Mouse (Mus musculus) hindbrain, embryonic 13.5 days (tissue): Measurements from ENCODE around the gene Chd5. TPM values are rescaled to one million over a fixed set of nuclear protein-coding genes. Genes with fewer than 3 reads are reported as not detected.
A peak's percentile ranks its signal among the peaks of the same experiment; 100 is the strongest.

Experiments
- ATAC-seq: fragments of 200-750 bp; cut with Nextera tagmentation; 2 replicates; pipeline ENCODE4 v1.8.0; 2017; ENCODE audit warnings: moderate TSS enrichment; ENCODE audit not compliant: low FRiP score
- H3K27ac ChIP-seq: fragments of 300-500 bp; sonication (generic); 2 replicates; pipeline ENCODE4 v1.5.1; 2015; ENCODE audit warnings: inconsistent platforms, mild to moderate bottlenecking, moderate library complexity
- H3K27me3 ChIP-seq: fragments of 300-500 bp; sonication (generic); 2 replicates; pipeline ENCODE4 v1.6.1; 2015; ENCODE audit warnings: mild to moderate bottlenecking, inconsistent platforms
- H3K36me3 ChIP-seq: fragments of 300-500 bp; sonication (generic); 2 replicates; pipeline ENCODE4 v1.6.1; 2015; ENCODE audit warnings: mild to moderate bottlenecking, inconsistent platforms
- H3K4me1 ChIP-seq: fragments of 300-500 bp; sonication (generic); replicated peaks from 2 replicates; pipeline ENCODE4 v1.6.1; 2015; ENCODE audit warnings: inconsistent platforms
- H3K4me2 ChIP-seq: fragments of 300-500 bp; sonication (generic); 2 replicates; pipeline ENCODE4 v1.6.1; 2015; ENCODE audit warnings: inconsistent platforms, mild to moderate bottlenecking, moderate library complexity
- H3K4me3 ChIP-seq: fragments of 300-500 bp; sonication (generic); 2 replicates; pipeline ENCODE4 v1.5.1; 2015; ENCODE audit warnings: mild to moderate bottlenecking, inconsistent platforms
- H3K9ac ChIP-seq: fragments of 300-500 bp; sonication (generic); 2 replicates; pipeline ENCODE4 v1.6.1; 2015; ENCODE audit warnings: mild to moderate bottlenecking, inconsistent platforms
- H3K9me3 ChIP-seq: fragments of 300-500 bp; sonication (generic); 2 replicates; pipeline ENCODE4 v1.6.1; 2016; ENCODE audit warnings: inconsistent platforms
- WGBS: fragments of 180-500 bp; shearing (Covaris S2); methylation state at CpG from one replicate; pipeline ENCODE4 v1.1.7; 2015; 5-methylcytosine and 5-hydroxymethylcytosine counted together
- polyA plus RNA-seq: library from polyadenylated mRNA; unstranded; fragments of >200 nt; fragmentation: Nextera tagmentation; extraction: Ambion mirVana; gene quantifications from 2 replicates; pipeline ENCODE4 v1.2.1, GENCODE M21; 2015

Gene Chd5
- polyA plus RNA-seq, 1 experiment from 2014 or later: 38.7 TPM

DNA sequence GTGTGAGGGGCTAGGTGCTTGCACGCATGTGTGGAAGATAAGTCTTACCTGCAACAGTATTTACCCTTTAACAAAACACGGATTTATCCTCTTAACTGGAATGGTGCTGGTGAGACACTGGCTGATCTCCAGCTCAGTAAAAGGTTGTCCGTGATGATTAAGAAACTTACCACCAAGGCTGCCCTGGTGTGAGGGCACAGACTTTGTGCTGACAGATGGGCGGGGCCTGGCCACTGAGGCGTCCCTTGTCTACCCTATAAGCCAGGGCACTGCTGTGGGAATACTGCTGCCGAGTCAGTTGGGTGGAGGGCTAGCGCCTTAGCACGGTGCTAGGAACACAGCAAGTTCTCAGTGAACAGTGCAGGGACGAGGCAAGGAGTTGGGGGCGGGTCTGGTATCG is 36.4 kb upstream of the Chd5 start:
- Histone ChIP-seq H3K9me3 (no peaks in the 10 kb centered on the region), H3K4me3 (no peak overlapping the region), H3K9ac (no peak overlapping the region), H3K27me3 (0 out of 2 replicates have a peak, but pooled peaks cover 13% of the 10 kb centered on the region), H3K27ac (no peak overlapping the region), H3K4me2 (no peak overlapping the region), H3K36me3 (peaks cover 55% of the 10 kb centered on the region), H3K4me1 (peaks cover 33% of the 10 kb centered on the region)
- 81% methylated on average over 11 of the region's 11 CpGs for WGBS
- no peak for ATAC-seq

DNA sequence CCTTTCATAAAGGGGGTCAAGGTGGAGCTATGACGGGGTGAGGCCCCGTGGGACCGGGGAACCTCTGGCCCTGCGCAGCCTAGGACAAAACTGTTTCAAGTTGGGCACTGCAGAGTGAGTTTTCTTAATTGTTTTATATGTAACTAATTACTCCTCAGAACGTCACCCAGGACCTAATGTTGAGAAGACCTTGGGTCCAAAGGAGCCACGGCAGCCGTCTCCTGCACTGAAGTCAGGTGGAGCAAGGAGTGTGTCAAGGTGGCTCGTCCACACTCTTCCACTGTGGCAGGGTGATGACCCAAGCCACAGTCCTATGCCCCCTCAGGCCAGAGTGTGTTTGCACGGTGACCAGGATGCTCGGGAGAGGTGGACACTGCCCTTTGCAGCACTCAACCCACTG is 35.3 kb upstream of the Chd5 start:
- Histone ChIP-seq H3K4me1 (peaks cover 28% of the 10 kb centered on the region), H3K4me3 (no peak overlapping the region), H3K36me3 (peaks cover 55% of the 10 kb centered on the region), H3K4me2 (no peak overlapping the region), H3K9ac (no peak overlapping the region), H3K27me3 (0 out of 2 replicates have a peak, but pooled peaks cover 17% of the 10 kb centered on the region), H3K27ac (no peak overlapping the region), H3K9me3 (no peaks in the 10 kb centered on the region)
- 93% methylated on average over 10 of the region's 10 CpGs for WGBS
- no peak for ATAC-seq

DNA sequence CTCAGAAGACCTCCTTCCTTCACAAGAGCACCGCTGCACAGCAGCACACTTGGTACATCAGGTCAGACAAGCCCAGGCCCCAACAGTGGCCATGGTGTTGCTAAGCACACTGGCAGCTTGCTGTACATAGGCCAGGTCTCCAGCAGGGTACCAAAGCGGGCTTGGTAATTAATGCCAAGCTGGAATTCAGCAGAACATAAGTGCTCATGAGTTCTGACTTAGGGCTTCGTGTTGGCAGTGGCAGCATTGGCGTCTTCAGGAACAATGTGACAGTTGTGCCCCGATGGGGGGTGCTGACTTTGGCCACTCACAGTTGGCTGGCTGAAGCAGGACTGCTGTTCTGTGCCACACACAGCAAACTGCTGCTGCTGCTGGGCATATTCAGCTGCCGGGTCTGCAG is 33.8 kb upstream of the Chd5 start:
- Histone ChIP-seq H3K4me3 (no peak overlapping the region), H3K9me3 (no peaks in the 10 kb centered on the region), H3K36me3 (peaks cover 60% of the 10 kb centered on the region), H3K27me3 (peaks cover 19% of the 10 kb centered on the region), H3K4me1 (peaks cover 15% of the 10 kb centered on the region), H3K4me2 (no peak overlapping the region), H3K9ac (no peak overlapping the region), H3K27ac (no peak overlapping the region)
- 88% methylated on average over 6 of the region's 6 CpGs for WGBS
- ATAC-seq: no peak

DNA sequence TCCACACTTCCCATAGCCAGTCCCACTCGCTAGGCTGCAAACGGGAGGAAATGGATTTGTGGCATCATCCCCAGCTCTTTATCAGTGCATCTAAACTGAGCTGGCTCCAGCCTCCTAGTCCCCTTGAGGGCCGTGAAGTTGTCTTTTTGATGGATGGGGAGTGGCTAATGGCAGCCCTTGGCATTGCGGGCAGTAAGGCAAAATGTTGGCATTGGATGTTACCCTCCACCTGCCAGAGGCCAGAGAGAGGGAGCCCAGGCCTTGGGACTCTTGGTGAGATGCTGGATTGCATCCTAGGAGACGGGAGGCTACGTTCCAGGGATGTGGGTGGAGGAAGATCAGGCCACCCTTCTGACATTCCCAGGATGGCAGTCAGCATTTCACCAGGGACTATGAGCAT is 32.5 kb upstream of the Chd5 start:
- Histone ChIP-seq H3K36me3 (peaks cover 47% of the 10 kb centered on the region), H3K9me3 (no peaks in the 10 kb centered on the region), H3K4me3 (no peak overlapping the region), H3K4me1 (peaks cover 15% of the 10 kb centered on the region), H3K4me2 (no peak overlapping the region), H3K27ac (peak overlapping the region; percentile 20; the same call in 1 of the 2 replicates), H3K9ac (peak overlapping the region; percentile 58), H3K27me3 (peaks cover 32% of the 10 kb centered on the region)
- 71% methylated on average over 6 of the region's 6 CpGs for WGBS
- no peak for ATAC-seq

DNA sequence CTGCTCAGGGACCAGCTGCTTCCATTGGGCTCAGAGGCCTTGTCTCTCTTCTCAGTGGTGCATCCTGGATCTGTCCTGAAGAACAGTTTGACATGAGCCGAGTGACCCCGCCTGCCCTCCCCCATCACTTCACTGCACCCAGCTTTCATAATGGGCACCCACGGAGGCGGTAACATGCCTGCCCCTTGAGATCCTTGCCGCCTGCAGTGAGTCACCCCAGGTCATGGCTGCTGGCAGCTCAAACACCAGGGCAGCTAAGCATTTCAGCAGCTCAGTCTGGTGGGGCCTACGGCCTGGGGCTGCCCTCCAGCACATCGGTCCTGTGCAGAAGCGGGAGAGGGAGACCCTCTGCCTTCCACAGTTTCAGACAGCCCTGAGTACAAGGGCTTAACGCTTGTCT is 30.9 kb upstream of the Chd5 start:
- H3K4me3 ChIP-seq: no peak overlapping the region
- no peak for ATAC-seq
- H3K4me2 ChIP-seq: no peak overlapping the region
- peaks cover 48% of the 10 kb centered on the region for H3K27me3 ChIP-seq
- H3K9ac ChIP-seq: 0 out of 2 replicates have a peak overlapping the region, but pooled peaks have one; percentile 2
- H3K4me1 ChIP-seq: peaks cover 22% of the 10 kb centered on the region
- no peaks in the 10 kb centered on the region for H3K9me3 ChIP-seq
- peaks cover 31% of the 10 kb centered on the region for H3K36me3 ChIP-seq
- no peak overlapping the region for H3K27ac ChIP-seq
- WGBS: 74% methylated on average over 9 of the region's 9 CpGs

DNA sequence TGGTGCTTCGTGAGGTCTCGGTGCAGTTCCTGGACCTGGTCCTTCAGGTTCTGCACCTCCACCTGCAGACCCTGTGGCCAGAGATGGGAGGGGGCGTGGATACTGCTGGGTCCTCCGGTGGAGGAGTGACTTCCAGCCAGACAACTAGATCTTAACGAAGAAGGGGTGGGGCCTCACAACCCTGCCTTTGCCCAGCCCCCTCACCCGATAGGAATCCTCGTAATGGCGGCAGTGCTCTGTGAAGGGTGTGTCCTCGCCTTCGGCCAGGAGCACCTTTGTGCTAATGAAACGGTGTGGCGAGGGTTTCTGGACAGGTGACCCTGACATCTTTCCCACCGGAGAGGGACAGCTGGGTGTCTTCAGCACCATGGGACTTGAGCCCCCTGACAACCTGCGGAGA is 26.3 kb upstream of the Chd5 start:
- Histone ChIP-seq H3K27ac (no peak overlapping the region; the same call in 1 of the 2 replicates), H3K4me1 (peaks cover 35% of the 10 kb centered on the region), H3K27me3 (peaks cover 90% of the 10 kb centered on the region), H3K4me3 (peak overlapping the region; percentile 40), H3K9ac (peak overlapping the region; percentile 64), H3K9me3 (no peaks in the 10 kb centered on the region), H3K4me2 (peak overlapping the region; percentile 59), H3K36me3 (peaks cover 7% of the 10 kb centered on the region; the same call in 1 of the 2 replicates)
- no peak for ATAC-seq
- WGBS: 5% methylated on average over 14 of the region's 14 CpGs

DNA sequence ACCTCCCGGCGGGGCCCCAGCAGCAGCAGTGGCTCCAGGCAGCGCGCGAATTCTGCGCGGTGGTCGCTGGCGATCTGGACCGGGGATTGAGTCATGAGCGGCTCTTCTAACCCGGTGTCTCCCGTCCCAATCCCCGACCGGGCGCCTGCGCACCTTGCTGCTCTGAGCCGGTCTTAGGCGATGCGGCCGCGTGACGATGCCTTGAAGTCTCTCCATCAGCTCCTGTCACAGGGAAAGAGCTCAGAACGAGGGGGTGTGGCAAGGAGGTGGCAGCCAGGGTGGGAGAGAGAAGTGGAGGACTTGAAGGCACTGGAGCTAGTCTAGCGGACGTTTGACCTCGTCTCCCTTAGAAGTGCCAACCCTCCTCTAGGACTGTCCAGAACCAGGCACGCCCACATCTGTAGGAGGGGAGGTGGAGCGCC is 25.2 kb upstream of the Chd5 start:
- Histone ChIP-seq H3K36me3 (peaks cover 7% of the 10 kb centered on the region; the same call in 1 of the 2 replicates), H3K27me3 (peaks cover 95% of the 10 kb centered on the region), H3K4me2 (peak overlapping the region; percentile 59), H3K27ac (no peak overlapping the region), H3K9ac (peak overlapping the region; percentile 64), H3K4me1 (peaks cover 36% of the 10 kb centered on the region), H3K9me3 (no peaks in the 10 kb centered on the region), H3K4me3 (peak overlapping the region; percentile 40)
- peak; percentile 65 for ATAC-seq
- WGBS: under 1% methylated on average over 29 of the region's 29 CpGs

DNA sequence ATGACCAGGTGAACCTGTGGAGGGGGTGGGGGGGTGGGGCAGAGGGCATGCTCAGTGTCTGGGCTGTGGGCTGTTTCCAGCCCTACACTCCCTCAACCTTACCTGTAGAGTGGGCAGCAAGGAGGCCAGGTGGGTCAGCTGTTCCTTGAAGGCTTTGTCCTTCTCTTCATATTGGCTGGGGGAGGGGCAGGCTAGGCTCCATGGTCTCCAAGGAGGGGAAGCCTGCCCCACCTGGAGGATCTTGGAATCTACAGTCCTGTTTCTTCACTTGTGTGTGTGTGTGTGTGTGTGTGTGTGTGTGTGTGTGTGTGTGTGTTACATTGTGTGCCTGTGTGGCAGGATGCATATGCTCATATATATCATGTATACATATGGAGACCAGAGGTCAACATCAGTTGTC is 24.5 kb upstream of the Chd5 start:
- peaks cover 100% of the 10 kb centered on the region for H3K27me3 ChIP-seq
- peak overlapping the region; percentile 40; the same call in 1 of the 2 replicates for H3K4me3 ChIP-seq
- no peaks in the 10 kb centered on the region for H3K9me3 ChIP-seq
- H3K4me1 ChIP-seq: peaks cover 43% of the 10 kb centered on the region
- H3K36me3 ChIP-seq: peaks cover 4% of the 10 kb centered on the region; the same call in 1 of the 2 replicates
- peak overlapping the region; percentile 59 for H3K4me2 ChIP-seq
- H3K27ac ChIP-seq: no peak overlapping the region
- no peak for ATAC-seq
- H3K9ac ChIP-seq: no peak overlapping the region

DNA sequence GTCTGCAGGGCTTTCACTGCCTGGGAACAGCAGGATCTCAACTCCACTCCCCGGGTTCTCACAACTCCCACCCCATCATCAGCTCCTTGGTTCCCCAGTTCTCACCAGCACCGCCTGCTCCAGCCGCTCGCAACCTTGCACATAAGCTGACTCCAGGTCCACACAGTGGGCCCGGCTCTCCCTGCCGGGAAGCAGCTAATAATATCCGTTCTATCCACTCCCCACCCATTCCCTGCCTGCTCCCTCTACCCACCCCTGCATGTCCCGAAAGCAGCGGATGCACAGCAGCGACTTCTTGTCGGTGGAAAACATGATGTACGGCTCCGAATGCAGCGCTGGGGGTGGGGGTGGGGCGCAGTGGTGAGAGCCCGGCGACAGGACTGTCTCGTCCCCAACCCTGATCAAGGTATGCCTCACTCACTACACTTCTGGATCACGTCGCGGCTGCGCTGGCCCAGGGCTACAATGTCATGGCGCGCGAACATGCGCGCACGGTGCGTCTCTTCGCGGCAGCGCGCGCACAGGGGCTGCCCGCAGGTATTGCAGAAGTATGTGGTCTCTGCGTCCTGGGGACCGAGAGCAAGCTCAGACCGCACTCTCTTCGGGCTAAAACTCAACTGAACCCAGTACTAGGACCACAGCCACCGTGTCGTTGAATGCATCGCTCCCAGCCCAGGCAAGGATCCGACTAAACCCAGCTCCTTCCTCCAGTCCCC is 22.8 kb upstream of the Chd5 start:
- Histone ChIP-seq H3K36me3 (no peaks in the 10 kb centered on the region), H3K4me1 (peaks cover 43% of the 10 kb centered on the region), H3K9ac (peak overlapping the region; percentile 62), H3K27me3 (peaks cover 87% of the 10 kb centered on the region), H3K9me3 (no peaks in the 10 kb centered on the region), H3K27ac (no peak overlapping the region), H3K4me2 (peak overlapping the region; percentile 57), H3K4me3 (peak overlapping the region; percentile 37)
- 1% methylated on average over 43 of the region's 43 CpGs for WGBS
- no peak for ATAC-seq

DNA sequence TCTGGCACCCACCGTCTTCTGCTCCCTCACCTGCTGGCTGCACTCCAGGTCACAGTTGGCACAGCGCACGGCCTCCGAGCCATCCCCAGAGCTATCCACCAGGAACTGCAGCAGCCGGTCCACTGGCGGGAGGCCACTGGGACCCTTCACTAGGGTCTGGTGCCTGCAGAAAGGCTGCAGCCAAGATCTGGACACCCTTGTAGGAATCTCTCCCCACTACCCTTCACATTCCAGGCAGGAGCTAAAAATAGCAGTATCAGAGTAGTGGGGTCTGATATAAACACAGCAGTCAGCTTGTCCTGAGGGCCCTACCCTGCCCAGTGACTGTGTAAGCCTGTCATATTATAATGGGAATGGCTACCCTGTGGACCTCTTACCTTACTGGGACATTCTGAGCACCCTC is 20.8 kb upstream of the Chd5 start:
- Histone ChIP-seq H3K36me3 (no peaks in the 10 kb centered on the region), H3K4me1 (peaks cover 34% of the 10 kb centered on the region), H3K4me3 (no peak overlapping the region), H3K9me3 (no peaks in the 10 kb centered on the region), H3K27ac (no peak overlapping the region), H3K9ac (0 out of 2 replicates have a peak overlapping the region, but pooled peaks have one; percentile 36), H3K27me3 (peaks cover 76% of the 10 kb centered on the region), H3K4me2 (no peak overlapping the region)
- no peak for ATAC-seq
- 90% methylated on average over 6 of the region's 6 CpGs for WGBS

DNA sequence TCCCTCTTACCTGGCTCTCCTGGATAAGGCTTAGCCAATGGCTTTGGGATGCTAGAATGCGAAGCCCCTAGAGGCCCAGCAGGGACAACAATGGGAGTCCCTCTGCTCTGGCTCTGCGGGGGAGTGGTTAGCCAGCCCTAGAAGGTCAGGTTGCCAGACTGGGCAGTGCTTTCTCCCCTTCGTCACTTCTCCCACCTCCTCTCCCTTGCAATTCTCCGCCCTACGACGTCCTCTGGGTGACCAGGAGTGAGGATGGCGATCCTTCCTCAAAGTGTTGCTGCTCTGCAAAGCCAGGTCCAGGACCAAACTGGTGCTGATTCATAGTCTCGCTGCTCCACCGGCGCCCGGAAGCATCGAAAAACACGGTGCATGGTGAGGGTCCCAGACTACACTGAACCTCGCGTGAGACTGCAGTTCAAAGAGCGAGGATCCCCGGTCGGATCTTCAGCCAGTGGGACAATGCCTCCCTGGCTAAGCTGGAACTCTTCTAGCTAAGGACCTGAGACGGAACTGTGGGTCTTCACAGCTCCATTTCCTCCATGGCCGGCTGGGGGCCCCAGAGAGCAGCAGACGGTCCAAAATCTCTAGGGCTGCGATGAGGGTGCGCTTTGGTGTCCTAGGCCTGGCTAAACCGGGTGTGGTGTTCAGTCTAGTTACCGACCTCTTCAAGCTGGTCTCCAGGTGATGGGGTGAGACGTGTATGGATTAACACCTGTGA is 19.8 kb upstream of the Chd5 start, which contains the start of gene Rnf207:
Gene Rnf207 (minus strand): TSS at position 477 of the 718 bp plus-strand sequence.
- 4% methylated on average over 26 of the region's 26 CpGs for WGBS
- Histone ChIP-seq H3K36me3 (no peaks in the 10 kb centered on the region), H3K9me3 (no peaks in the 10 kb centered on the region), H3K9ac (peak within 1 kb of the TSS; percentile 51; the same call in 1 of the 2 replicates), H3K4me2 (peak within 1 kb of the TSS; percentile 29), H3K27ac (no peak within 1 kb of the TSS), H3K27me3 (peaks cover 69% of the 10 kb centered on the region), H3K4me1 (peaks cover 24% of the 10 kb centered on the region), H3K4me3 (peak within 1 kb of the TSS; percentile 18; the same call in 1 of the 2 replicates)
- ATAC-seq: no peak

DNA sequence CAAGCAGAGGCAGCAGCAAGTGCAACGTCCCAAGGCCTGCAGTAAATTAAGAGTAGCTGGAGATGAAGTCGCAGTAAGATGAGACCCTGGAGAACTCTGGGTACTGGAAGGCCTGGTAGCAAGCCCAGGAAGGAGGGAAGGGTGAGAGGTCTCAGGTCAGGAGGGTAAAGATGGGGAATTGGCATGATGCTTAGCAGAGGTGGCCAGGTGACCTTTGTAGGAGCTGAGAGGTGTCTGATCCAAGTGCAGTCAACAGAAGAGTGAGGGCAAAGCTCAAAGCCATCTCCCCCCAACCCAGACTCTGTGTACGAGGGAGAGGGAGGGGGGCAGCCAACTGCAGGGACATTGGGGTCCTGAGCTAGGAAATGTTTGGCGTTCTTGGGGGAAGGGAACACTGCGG is 17.0 kb upstream of the Chd5 start:
- no peak for ATAC-seq
- 58% methylated on average over 5 of the region's 5 CpGs for WGBS
- no peak overlapping the region for H3K27ac ChIP-seq
- no peak overlapping the region for H3K4me3 ChIP-seq
- H3K4me2 ChIP-seq: no peak overlapping the region
- H3K27me3 ChIP-seq: peaks cover 41% of the 10 kb centered on the region
- no peaks in the 10 kb centered on the region for H3K9me3 ChIP-seq
- peak overlapping the region; percentile 24; the same call in 1 of the 2 replicates for H3K9ac ChIP-seq
- H3K4me1 ChIP-seq: peaks cover 10% of the 10 kb centered on the region
- H3K36me3 ChIP-seq: no peaks in the 10 kb centered on the region
